Mouse (Mus musculus): ENCODE results near the gene Grin2b.

- no peak for TF ChIP-seq EP300 (optimal IDR thresholded peaks at IDR 0.05)
- peak; percentile 54 for TF ChIP-seq CTCF (IDR thresholded peaks at IDR 0.05; ENCODE audit: low read depth)
Observed at GRCm38 (mm10) chr6:135833542-135833941, 339.8 kb downstream of the Grin2b start.

All from stomach, postnatal 0 days (tissue).